Mouse (Mus musculus) CH12.LX (cell line): ENCODE measurements around the gene Yjefn3. TPM values are rescaled to one million over a fixed set of nuclear protein-coding genes. Genes with fewer than 3 reads are reported as not detected.

Source experiments
- DNase-seq: peaks from one replicate; pipeline ENCODE4 v3.0.0-alpha.2; 2013; ENCODE audit errors: extremely low read depth
- H3K27ac ChIP-seq: 2 replicates; pipeline ENCODE4 v1.5.1; 2012; ENCODE audit warnings: low read depth, mild to moderate bottlenecking, control low read depth, moderate library complexity; ENCODE audit not compliant: insufficient read depth
- H3K27me3 ChIP-seq: replicated peaks from 2 replicates; pipeline ENCODE3; 2012; ENCODE audit warnings: inconsistent platforms
- H3K36me3 ChIP-seq, 2 experiments: replicated peaks in 1 of 2; 2 replicates each; pipeline versions ENCODE3 to v1.6.1; 2012; ENCODE audit warnings: inconsistent platforms in 1 of 2, low read length in 1 of 2, mild to moderate bottlenecking in 1 of 2, mixed read lengths in 1 of 2, moderate library complexity in 1 of 2; ENCODE audit not compliant: control insufficient read depth in 1 of 2, insufficient read depth in 1 of 2
- H3K4me1 ChIP-seq, 2 experiments: 2 replicates each; pipeline ENCODE4 v1.6.1; 2012; ENCODE audit warnings: inconsistent platforms in 1 of 2, moderate library complexity in 1 of 2; ENCODE audit not compliant: insufficient read depth in 2 of 2, control insufficient read depth in 1 of 2
- H3K4me2 ChIP-seq: 2 replicates; pipeline ENCODE4 v1.6.1; 2012; ENCODE audit warnings: low read depth, mild to moderate bottlenecking, control low read depth; ENCODE audit not compliant: poor library complexity, insufficient read depth, severe bottlenecking
- H3K4me3 ChIP-seq, 3 experiments: fragments of 150-350 bp in 1 of 3; sonication (generic) in 1 of 3; replicated peaks in 1 of 3; 2 replicates each; pipeline versions ENCODE3 to v1.5.1; 2011 to 2012; ENCODE audit warnings: low read depth in 2 of 3, low read length in 2 of 3, mild to moderate bottlenecking in 2 of 3, moderate library complexity in 2 of 3, control low read depth in 1 of 3, improper control_type of control experiment in 1 of 3, inconsistent platforms in 1 of 3, mixed read lengths in 1 of 3; ENCODE audit not compliant: poor library complexity in 1 of 3
- H3K79me2 ChIP-seq: replicated peaks from 2 replicates; pipeline ENCODE4 v1.6.1; 2012; ENCODE audit warnings: mild to moderate bottlenecking, moderate library complexity; ENCODE audit not compliant: control insufficient read depth, poor library complexity, insufficient read depth, severe bottlenecking; ENCODE audit errors: extremely low read depth
- H3K9ac ChIP-seq: 2 replicates; pipeline ENCODE4 v1.6.1; 2012; ENCODE audit warnings: low read depth, mild to moderate bottlenecking, control low read depth, moderate library complexity; ENCODE audit not compliant: insufficient read depth
- H3K9me3 ChIP-seq: replicated peaks from 2 replicates; pipeline ENCODE3; 2012; ENCODE audit warnings: low read length, inconsistent platforms, mixed read lengths
- BHLHE40 ChIP-seq: IDR thresholded peaks from 2 replicates; pipeline ENCODE4 v1.6.1; 2011; ENCODE audit warnings: mild to moderate bottlenecking, low read depth, low read length, improper control_type of control experiment
- CHD1 ChIP-seq: IDR thresholded peaks from 2 replicates; pipeline ENCODE4 v1.6.1; 2012; ENCODE audit warnings: low read depth, low read length, improper control_type of control experiment, inconsistent platforms
- CHD2 ChIP-seq: IDR thresholded peaks from 2 replicates; pipeline ENCODE4 v1.6.1; 2011; ENCODE audit warnings: low read length, improper control_type of control experiment
- E2F4 ChIP-seq: IDR thresholded peaks from 2 replicates; pipeline ENCODE4 v1.6.1; 2011; ENCODE audit warnings: low read depth, low read length, improper control_type of control experiment; ENCODE audit not compliant: insufficient replicate concordance
- ELF1 ChIP-seq: IDR thresholded peaks from 2 replicates; pipeline ENCODE4 v1.6.1; 2014; ENCODE audit warnings: low read depth, mild to moderate bottlenecking, inconsistent platforms, low read length, improper control_type of control experiment
- EP300 ChIP-seq: IDR thresholded peaks from 2 replicates; pipeline ENCODE4 v1.6.1; 2011; ENCODE audit warnings: low read length, improper control_type of control experiment
- ETS1 ChIP-seq: conservative IDR thresholded peaks from 2 replicates; pipeline ENCODE4 v1.6.1; 2012; ENCODE audit warnings: low read depth, mild to moderate bottlenecking, inconsistent platforms, low read length, improper control_type of control experiment, moderate library complexity
- GABPA ChIP-seq: IDR thresholded peaks from 2 replicates; pipeline ENCODE4 v1.6.1; 2012; ENCODE audit warnings: low read depth, low read length, improper control_type of control experiment, inconsistent platforms; ENCODE audit not compliant: insufficient replicate concordance
- HCFC1 ChIP-seq: IDR thresholded peaks from 2 replicates; pipeline ENCODE4 v1.6.1; 2012; ENCODE audit warnings: low read depth, mild to moderate bottlenecking, inconsistent platforms, low read length, improper control_type of control experiment
- IRF4 ChIP-seq: IDR thresholded peaks from 2 replicates; pipeline ENCODE4 v1.6.1; 2014; ENCODE audit warnings: low read depth, mild to moderate bottlenecking, inconsistent platforms, low read length, improper control_type of control experiment
- JUN ChIP-seq: IDR thresholded peaks from 2 replicates; pipeline ENCODE4 v1.6.1; 2011; ENCODE audit warnings: low read depth, mild to moderate bottlenecking, low read length, improper control_type of control experiment, moderate library complexity; ENCODE audit not compliant: insufficient read depth
- JUND ChIP-seq: conservative IDR thresholded peaks from 2 replicates; pipeline ENCODE4 v1.6.1; 2011; ENCODE audit warnings: low read depth, low read length, improper control_type of control experiment
- KAT2A ChIP-seq: IDR thresholded peaks from 2 replicates; pipeline ENCODE4 v1.6.1; 2012; ENCODE audit warnings: low read length, improper control_type of control experiment, inconsistent platforms; ENCODE audit not compliant: insufficient replicate concordance
- MAFK ChIP-seq: IDR thresholded peaks from 2 replicates; pipeline ENCODE4 v1.6.1; 2011; ENCODE audit warnings: low read length, improper control_type of control experiment; ENCODE audit not compliant: insufficient replicate concordance
- MAX ChIP-seq: IDR thresholded peaks from 2 replicates; pipeline ENCODE4 v1.6.1; 2011; ENCODE audit warnings: low read length, improper control_type of control experiment
- MAZ ChIP-seq: IDR thresholded peaks from 2 replicates; pipeline ENCODE4 v1.6.1; 2012; ENCODE audit warnings: low read depth, mild to moderate bottlenecking, inconsistent platforms, low read length, improper control_type of control experiment, moderate library complexity
- MEF2A ChIP-seq: IDR thresholded peaks from 2 replicates; pipeline ENCODE4 v1.6.1; 2014; ENCODE audit warnings: low read depth, mild to moderate bottlenecking, inconsistent platforms, low read length, improper control_type of control experiment, borderline replicate concordance
- MXI1 ChIP-seq: IDR thresholded peaks from 2 replicates; pipeline ENCODE4 v1.6.1; 2011; ENCODE audit warnings: mild to moderate bottlenecking, low read depth, low read length, improper control_type of control experiment
- NELFE ChIP-seq: IDR thresholded peaks from 2 replicates; pipeline ENCODE4 v1.6.1; 2011; ENCODE audit warnings: low read depth, low read length, improper control_type of control experiment
- PAX5 ChIP-seq: IDR thresholded peaks from 2 replicates; pipeline ENCODE4 v1.6.1; 2012; ENCODE audit warnings: low read length, inconsistent platforms, mixed read lengths
- POLR2A ChIP-seq: IDR thresholded peaks from 2 replicates; pipeline ENCODE4 v1.6.1; 2011; ENCODE audit warnings: low read depth, mild to moderate bottlenecking, improper control_type of control experiment, low read length
- POLR2AphosphoS2 ChIP-seq: IDR thresholded peaks from 2 replicates; pipeline ENCODE4 v1.6.1; 2011; ENCODE audit warnings: low read depth, low read length, improper control_type of control experiment
- RAD21 ChIP-seq: IDR thresholded peaks from 2 replicates; pipeline ENCODE4 v1.6.1; 2011; ENCODE audit warnings: low read depth, mild to moderate bottlenecking, low read length, improper control_type of control experiment, moderate library complexity
- RCOR1 ChIP-seq: conservative IDR thresholded peaks from 2 replicates; pipeline ENCODE4 v1.6.1; 2012; ENCODE audit warnings: low read depth, mild to moderate bottlenecking, inconsistent platforms, low read length, improper control_type of control experiment
- SIN3A ChIP-seq: IDR thresholded peaks from 2 replicates; pipeline ENCODE4 v1.6.1; 2012; ENCODE audit warnings: low read length, improper control_type of control experiment, inconsistent platforms
- SMC3 ChIP-seq: IDR thresholded peaks from 2 replicates; pipeline ENCODE4 v1.6.1; 2011; ENCODE audit warnings: low read depth, low read length, improper control_type of control experiment
- TBP ChIP-seq: conservative IDR thresholded peaks from 2 replicates; pipeline ENCODE4 v1.6.1; 2011; ENCODE audit warnings: low read depth, low read length, improper control_type of control experiment
- TCF12 ChIP-seq: IDR thresholded peaks from 2 replicates; pipeline ENCODE4 v1.6.1; 2014; ENCODE audit warnings: low read depth, mild to moderate bottlenecking, inconsistent platforms, low read length, improper control_type of control experiment
- UBTF ChIP-seq: IDR thresholded peaks from 2 replicates; pipeline ENCODE4 v1.6.1; 2012; ENCODE audit warnings: low read depth, mild to moderate bottlenecking, inconsistent platforms, low read length, improper control_type of control experiment, moderate library complexity
- USF1 ChIP-seq: IDR thresholded peaks from 2 replicates; pipeline ENCODE4 v1.6.1; 2014; ENCODE audit warnings: low read depth, mild to moderate bottlenecking, inconsistent platforms, low read length, improper control_type of control experiment
- USF2 ChIP-seq: conservative IDR thresholded peaks from 2 replicates; pipeline ENCODE4 v1.6.1; 2011; ENCODE audit warnings: low read depth, low read length, improper control_type of control experiment
- ZC3H11A ChIP-seq: IDR thresholded peaks from 2 replicates; pipeline ENCODE4 v1.6.1; 2012; ENCODE audit warnings: low read depth, mild to moderate bottlenecking, inconsistent platforms, low read length, improper control_type of control experiment
- ZKSCAN1 ChIP-seq: IDR thresholded peaks from 2 replicates; pipeline ENCODE4 v1.6.1; 2012; ENCODE audit warnings: low read depth, inconsistent platforms, low read length, improper control_type of control experiment, borderline replicate concordance
- ZMIZ1 ChIP-seq: IDR thresholded peaks from 2 replicates; pipeline ENCODE4 v1.6.1; 2012; ENCODE audit warnings: low read depth, mild to moderate bottlenecking, inconsistent platforms, low read length, improper control_type of control experiment
- ZNF384 ChIP-seq: IDR thresholded peaks from 2 replicates; pipeline ENCODE4 v1.6.1; 2012; ENCODE audit warnings: low read depth, low read length, improper control_type of control experiment, inconsistent platforms
- dilution Hi-C: fragments of 300-500 bp; cut with MboI; formaldehyde crosslinking; loops from 2 replicates; pipeline ENCODE4 v1.14.3; 2020; ENCODE audit warnings: low sequenced_read_pairs; ENCODE audit not compliant: extremely low pct_unique_long_range_greater_than_20kb, extremely low pct_ligation_motif_present
- in situ Hi-C: fragments of 300-500 bp; cut with MboI; formaldehyde crosslinking; loops from 3 replicates; pipeline ENCODE4 v1.14.3; 2019; ENCODE audit warnings: low sequenced_read_pairs, low pct_ligation_motif_present, low pct_unique_long_range_greater_than_20kb, mixed read lengths
- polyA plus RNA-seq: library from polyadenylated mRNA; unstranded; fragments of >175 nt; gene quantifications from 2 replicates; pipeline ENCODE4 v1.2.1, GENCODE M21; 2012; ENCODE audit warnings: low read depth; ENCODE audit not compliant: insufficient read length
- total RNA-seq, 2 experiments: library from RNA; depleted of rRNA; stranded (reverse); fragments of 300-350 nt in 1 of 2; fragments of >200 nt in 1 of 2; gene quantifications; 2 replicates each; pipeline ENCODE4 v1.2.3; 2012 to 2014

The Yjefn3 gene
- total and polyA plus RNA-seq, 3 experiments, result 3.3 to 10.5 (median 8.0) TPM

GRCm38 (mm10) chr8:69903063-69903542 lies 591 bp upstream of the Yjefn3 start (continued):
- no peak for TF ChIP-seq CHD1
- TF ChIP-seq POLR2A, result peak; percentile 68
- peak; percentile 61 for TF ChIP-seq MEF2A
- peak; percentile 75; the same call in 1 of the 2 replicates for TF ChIP-seq MAZ
- TF ChIP-seq RAD21, result no peak
- no peak; the same call in 1 of the 2 replicates for TF ChIP-seq UBTF
- TF ChIP-seq KAT2A, result peak; percentile 57; the same call in 1 of the 2 replicates
- TF ChIP-seq JUN, result no peak
- no peak for TF ChIP-seq ZKSCAN1
- TF ChIP-seq NELFE, result peak; percentile 80
- TF ChIP-seq TBP, result no peak; the same call in 1 of the 2 replicates
- TF ChIP-seq, all 38 proteins: peak for 15

- H3K36me3 ChIP-seq, result peaks cover 9 to 36% of the 10 kb centered on the region in 2 experiments
- no peaks in the 10 kb centered on the region for H3K9me3 ChIP-seq
- H3K4me1 ChIP-seq, result peaks cover 10 to 47% of the 10 kb centered on the region in 2 experiments
- peak; percentile 96 for DNase-seq
- H3K27ac ChIP-seq, result peak overlapping the region; percentile 84
- in situ Hi-C loops, result no loop called here
- peak overlapping the region; percentile 62 for H3K4me2 ChIP-seq
- H3K4me3 ChIP-seq, result peak overlapping the region; percentile 83 to 92 (median 88)
- peaks cover 37% of the 10 kb centered on the region for H3K79me2 ChIP-seq
- dilution Hi-C loops, result no loop called here
- H3K9ac ChIP-seq, result peak overlapping the region; percentile 93
- H3K27me3 ChIP-seq, result no peaks in the 10 kb centered on the region
- peak; percentile 94 for TF ChIP-seq TCF12
- no peak; the same call in 1 of the 2 replicates for TF ChIP-seq BHLHE40
- TF ChIP-seq EP300, result no peak
- TF ChIP-seq MAX, result no peak
- TF ChIP-seq POLR2AphosphoS2, result peak; percentile 96
- no peak; the same call in 1 of the 2 replicates for TF ChIP-seq CHD2
- peak; percentile 95 for TF ChIP-seq SIN3A
- TF ChIP-seq ZKSCAN1, result no peak
- TF ChIP-seq ZNF384, result no peak
- peak; percentile 44; the same call in 1 of the 2 replicates for TF ChIP-seq GABPA
- peak; percentile 100 for TF ChIP-seq ELF1
- TF ChIP-seq SMC3, result no peak
- TF ChIP-seq UBTF, result no peak
- TF ChIP-seq JUND, result no peak
- no peak for TF ChIP-seq MAFK
- TF ChIP-seq ETS1, result peak; percentile 46
- TF ChIP-seq USF1, result no peak
- TF ChIP-seq MAZ, result peak; percentile 77
- TF ChIP-seq IRF4, result peak; percentile 54; the same call in 1 of the 2 replicates
- TF ChIP-seq E2F4, result no peak
- TF ChIP-seq ZC3H11A, result no peak
- TF ChIP-seq JUN, result no peak
- no peak for TF ChIP-seq PAX5
- peak; percentile 71; the same call in 1 of the 2 replicates for TF ChIP-seq MXI1
- TF ChIP-seq RCOR1, result peak; percentile 89
- no peak; the same call in 1 of the 2 replicates for TF ChIP-seq ZMIZ1
- TF ChIP-seq USF2, result no peak
- TF ChIP-seq CHD1, result no peak
- TF ChIP-seq HCFC1, result peak; percentile 97
- peak; percentile 84; the same call in 1 of the 2 replicates for TF ChIP-seq TBP
Observed at GRCm38 (mm10) chr8:69901484-69902162, 889 bp downstream of the Yjefn3 start.
